Mouse (Mus musculus): ENCODE measurements around the gene Enkd1. TPM values are rescaled to one million over a fixed set of nuclear protein-coding genes. Genes with fewer than 3 reads are reported as not detected.
A peak's percentile ranks its signal among the peaks of the same experiment; 100 is the strongest.

Gene Enkd1
- polyA plus RNA-seq, 1 experiment from 2014 or later, result 14.9 TPM

GRCm38 (mm10) chr8:105725726-105726125 is 17.7 kb upstream of the Enkd1 start:
- 85% methylated on average over 5 of the region's 5 CpGs for WGBS
- no peaks in the 10 kb centered on the region for H3K27me3 ChIP-seq (ENCODE audit: control insufficient read depth, insufficient read depth, low read depth, low read length)
- no peak overlapping the region for H3K27ac ChIP-seq (ENCODE audit: low read length)
- no peak for ATAC-seq
- no peaks in the 10 kb centered on the region for H3K9me3 ChIP-seq (replicated peaks; ENCODE audit: control insufficient read depth, low read length, poor library complexity, severe bottlenecking)
- no peak overlapping the region for H3K9ac ChIP-seq (ENCODE audit: low read depth, low read length)
- peaks cover 26% of the 10 kb centered on the region for H3K36me3 ChIP-seq (ENCODE audit: control insufficient read depth, insufficient read depth, low read length)
- no peak overlapping the region for H3K4me3 ChIP-seq (ENCODE audit: low read depth, low read length)
- H3K4me1 ChIP-seq (ENCODE audit: control insufficient read depth, insufficient read depth, low read length), result no peaks in the 10 kb centered on the region
- no peak overlapping the region for H3K4me2 ChIP-seq (ENCODE audit: low read length)

GRCm38 (mm10) chr8:105722861-105723260 is 14.9 kb upstream of the Enkd1 start:
- no peaks in the 10 kb centered on the region for H3K9me3 ChIP-seq (replicated peaks; ENCODE audit: control insufficient read depth, low read length, poor library complexity, severe bottlenecking)
- no peak overlapping the region for H3K27ac ChIP-seq (ENCODE audit: low read length)
- no peaks in the 10 kb centered on the region for H3K4me1 ChIP-seq (ENCODE audit: control insufficient read depth, insufficient read depth, low read length)
- no peak overlapping the region for H3K4me2 ChIP-seq (ENCODE audit: low read length)
- H3K36me3 ChIP-seq (ENCODE audit: control insufficient read depth, insufficient read depth, low read length), result peaks cover 25% of the 10 kb centered on the region
- 90% methylated on average over 9 of the region's 9 CpGs for WGBS
- no peaks in the 10 kb centered on the region for H3K27me3 ChIP-seq (ENCODE audit: control insufficient read depth, insufficient read depth, low read depth, low read length)
- no peak overlapping the region for H3K9ac ChIP-seq (ENCODE audit: low read depth, low read length)
- no peak overlapping the region for H3K4me3 ChIP-seq (ENCODE audit: low read depth, low read length)
- no peak for ATAC-seq

GRCm38 (mm10) chr8:105719637-105720036 is 11.6 kb upstream of the Enkd1 start:
- 84% methylated on average over 4 of the region's 4 CpGs for WGBS

GRCm38 (mm10) chr8:105716302-105716945 is 8.4 kb upstream of the Enkd1 start:
- no peak for ATAC-seq
- H3K9me3 ChIP-seq (replicated peaks; ENCODE audit: control insufficient read depth, low read length, poor library complexity, severe bottlenecking), result no peaks in the 10 kb centered on the region
- H3K4me2 ChIP-seq (ENCODE audit: low read length), result no peak overlapping the region
- H3K27me3 ChIP-seq (ENCODE audit: control insufficient read depth, insufficient read depth, low read depth, low read length), result no peaks in the 10 kb centered on the region
- H3K4me1 ChIP-seq (ENCODE audit: control insufficient read depth, insufficient read depth, low read length), result no peaks in the 10 kb centered on the region
- 94% methylated on average over 15 of the region's 15 CpGs for WGBS
- no peak overlapping the region for H3K9ac ChIP-seq (ENCODE audit: low read depth, low read length)
- H3K36me3 ChIP-seq (ENCODE audit: control insufficient read depth, insufficient read depth, low read length), result peaks cover 11% of the 10 kb centered on the region; the same call in 1 of the 2 replicates
- H3K27ac ChIP-seq (ENCODE audit: low read length), result no peak overlapping the region
- H3K4me3 ChIP-seq (ENCODE audit: low read depth, low read length), result no peak overlapping the region

More at GRCm38 (mm10) chr8:105719637-105720036, 11.6 kb upstream of the Enkd1 start:
- Histone ChIP-seq H3K4me2 (ENCODE audit: low read length) (no peak overlapping the region), H3K36me3 (ENCODE audit: control insufficient read depth, insufficient read depth, low read length) (peaks cover 16% of the 10 kb centered on the region; the same call in 1 of the 2 replicates), H3K4me1 (ENCODE audit: control insufficient read depth, insufficient read depth, low read length) (no peaks in the 10 kb centered on the region), H3K9ac (ENCODE audit: low read depth, low read length) (no peak overlapping the region), H3K27ac (ENCODE audit: low read length) (no peak overlapping the region), H3K4me3 (ENCODE audit: low read depth, low read length) (no peak overlapping the region), H3K27me3 (ENCODE audit: control insufficient read depth, insufficient read depth, low read depth, low read length) (no peaks in the 10 kb centered on the region), H3K9me3 (replicated peaks; ENCODE audit: control insufficient read depth, low read length, poor library complexity, severe bottlenecking) (no peaks in the 10 kb centered on the region)
- ATAC-seq, result no peak

GRCm38 (mm10) chr8:105715042-105715441 is 7.0 kb upstream of the Enkd1 start:
- Histone ChIP-seq H3K4me1 (ENCODE audit: control insufficient read depth, insufficient read depth, low read length) (no peaks in the 10 kb centered on the region), H3K4me2 (ENCODE audit: low read length) (no peak overlapping the region), H3K27ac (ENCODE audit: low read length) (no peak overlapping the region), H3K9ac (ENCODE audit: low read depth, low read length) (no peak overlapping the region), H3K36me3 (ENCODE audit: control insufficient read depth, insufficient read depth, low read length) (peaks cover 11% of the 10 kb centered on the region; the same call in 1 of the 2 replicates), H3K4me3 (ENCODE audit: low read depth, low read length) (no peak overlapping the region), H3K9me3 (replicated peaks; ENCODE audit: control insufficient read depth, low read length, poor library complexity, severe bottlenecking) (no peaks in the 10 kb centered on the region), H3K27me3 (ENCODE audit: control insufficient read depth, insufficient read depth, low read depth, low read length) (no peaks in the 10 kb centered on the region)
- 76% methylated on average over 6 of the region's 6 CpGs for WGBS
- ATAC-seq, result no peak

- Histone ChIP-seq H3K36me3 (ENCODE audit: control insufficient read depth, insufficient read depth, low read length) (peaks cover 11% of the 10 kb centered on the region; the same call in 1 of the 2 replicates), H3K4me3 (ENCODE audit: low read depth, low read length) (no peak overlapping the region), H3K9ac (ENCODE audit: low read depth, low read length) (no peak overlapping the region), H3K27me3 (ENCODE audit: control insufficient read depth, insufficient read depth, low read depth, low read length) (no peaks in the 10 kb centered on the region), H3K27ac (ENCODE audit: low read length) (no peak overlapping the region), H3K4me2 (ENCODE audit: low read length) (no peak overlapping the region), H3K4me1 (ENCODE audit: control insufficient read depth, insufficient read depth, low read length) (no peaks in the 10 kb centered on the region), H3K9me3 (replicated peaks; ENCODE audit: control insufficient read depth, low read length, poor library complexity, severe bottlenecking) (no peaks in the 10 kb centered on the region)
- ATAC-seq, result no peak
- WGBS, result 9% methylated on average over 3 of the region's 3 CpGs
Measured at GRCm38 (mm10) chr8:105714139-105714538, 6.1 kb upstream of the Enkd1 start.

- no peak overlapping the region for H3K9ac ChIP-seq (ENCODE audit: low read depth, low read length)
- H3K4me2 ChIP-seq (ENCODE audit: low read length), result no peak overlapping the region
- H3K27me3 ChIP-seq (ENCODE audit: control insufficient read depth, insufficient read depth, low read depth, low read length), result no peaks in the 10 kb centered on the region
- ATAC-seq, result no peak
- H3K36me3 ChIP-seq (ENCODE audit: control insufficient read depth, insufficient read depth, low read length), result peaks cover 11% of the 10 kb centered on the region; the same call in 1 of the 2 replicates
- no peak overlapping the region for H3K4me3 ChIP-seq (ENCODE audit: low read depth, low read length)
- peaks cover 6% of the 10 kb centered on the region for H3K4me1 ChIP-seq (ENCODE audit: control insufficient read depth, insufficient read depth, low read length)
- no peak overlapping the region for H3K27ac ChIP-seq (ENCODE audit: low read length)
- 86% methylated on average over 3 of the region's 3 CpGs for WGBS
- no peaks in the 10 kb centered on the region for H3K9me3 ChIP-seq (replicated peaks; ENCODE audit: control insufficient read depth, low read length, poor library complexity, severe bottlenecking)
Measured at GRCm38 (mm10) chr8:105712286-105712685, 4.3 kb upstream of the Enkd1 start.

- Histone ChIP-seq H3K36me3 (ENCODE audit: control insufficient read depth, insufficient read depth, low read length) (peaks cover under 1% of the 10 kb centered on the region; the same call in 1 of the 2 replicates), H3K4me1 (ENCODE audit: control insufficient read depth, insufficient read depth, low read length) (peaks cover 9% of the 10 kb centered on the region), H3K9me3 (replicated peaks; ENCODE audit: control insufficient read depth, low read length, poor library complexity, severe bottlenecking) (no peaks in the 10 kb centered on the region), H3K27ac (ENCODE audit: low read length) (no peak overlapping the region), H3K27me3 (ENCODE audit: control insufficient read depth, insufficient read depth, low read depth, low read length) (no peaks in the 10 kb centered on the region), H3K4me2 (ENCODE audit: low read length) (no peak overlapping the region), H3K4me3 (ENCODE audit: low read depth, low read length) (no peak overlapping the region), H3K9ac (ENCODE audit: low read depth, low read length) (no peak overlapping the region)
- 75% methylated on average over 14 of the region's 14 CpGs for WGBS
- no peak for ATAC-seq
Measured at GRCm38 (mm10) chr8:105709317-105709716, 1.3 kb upstream of the Enkd1 start.

- Histone ChIP-seq H3K27ac (ENCODE audit: low read length) (no peak overlapping the region), H3K27me3 (ENCODE audit: control insufficient read depth, insufficient read depth, low read depth, low read length) (no peaks in the 10 kb centered on the region), H3K9me3 (replicated peaks; ENCODE audit: control insufficient read depth, low read length, poor library complexity, severe bottlenecking) (no peaks in the 10 kb centered on the region), H3K4me2 (ENCODE audit: low read length) (no peak overlapping the region), H3K4me1 (ENCODE audit: control insufficient read depth, insufficient read depth, low read length) (peaks cover 9% of the 10 kb centered on the region), H3K4me3 (ENCODE audit: low read depth, low read length) (no peak overlapping the region), H3K9ac (ENCODE audit: low read depth, low read length) (no peak overlapping the region), H3K36me3 (ENCODE audit: control insufficient read depth, insufficient read depth, low read length) (peaks cover 2% of the 10 kb centered on the region; the same call in 1 of the 2 replicates)
- WGBS, result 92% methylated on average over 8 of the region's 8 CpGs
- peak; percentile 23; the same call in 1 of the 2 replicates for ATAC-seq
Measured at GRCm38 (mm10) chr8:105708675-105709074, 665 bp upstream of the Enkd1 start.

All from midbrain, embryonic 16.5 days (tissue).